Mouse (Mus musculus) adrenal gland, postnatal 14 days (tissue): ENCODE results near the gene Gcnt2. TPM values are rescaled to one million over a fixed set of nuclear protein-coding genes. Genes with fewer than 3 reads are reported as not detected.

Source experiments
- DNase-seq: peaks from one replicate; pipeline ENCODE4 v3.0.0; 2021; ENCODE audit warnings: mixed read lengths
- total RNA-seq: library from RNA; stranded (reverse); gene quantifications from 2 replicates; pipeline ENCODE4 v1.2.3, GENCODE M21; 2021

The Gcnt2 gene
- total RNA-seq, 1 experiment from 2014 or later = 11.3 TPM

- DNase-seq = no peak
Observed at GRCm38 (mm10) chr13:40901831-40902459, 42.4 kb downstream of the Gcnt2 start.

GRCm38 (mm10) chr13:40904080-40904479 lies 44.5 kb downstream of the Gcnt2 start:
- no peak for DNase-seq

GRCm38 (mm10) chr13:40906528-40906927 lies 47.0 kb downstream of the Gcnt2 start:
- DNase-seq = no peak

GRCm38 (mm10) chr13:40907274-40907673 lies 47.7 kb downstream of the Gcnt2 start:
- no peak for DNase-seq

- no peak for DNase-seq
Observed at GRCm38 (mm10) chr13:40908044-40908443, 48.5 kb downstream of the Gcnt2 start.

- DNase-seq = no peak
Observed at GRCm38 (mm10) chr13:40909060-40909459, 49.5 kb downstream of the Gcnt2 start.

GRCm38 (mm10) chr13:40910047-40910446 lies 50.5 kb downstream of the Gcnt2 start:
- DNase-seq = no peak

- DNase-seq = no peak
Observed at GRCm38 (mm10) chr13:40911951-40912350, 52.4 kb downstream of the Gcnt2 start.

- DNase-seq = no peak
Observed at GRCm38 (mm10) chr13:40913395-40914018, 54.0 kb downstream of the Gcnt2 start.

GRCm38 (mm10) chr13:40914053-40914585 lies 54.6 kb downstream of the Gcnt2 start:
- no peak for DNase-seq

- no peak for DNase-seq
Observed at GRCm38 (mm10) chr13:40916321-40917160, 57.0 kb downstream of the Gcnt2 start.

- DNase-seq = peak; percentile 76
Observed at GRCm38 (mm10) chr13:40917161-40918091, 57.9 kb downstream of the Gcnt2 start.

- peak; percentile 67 for DNase-seq
Observed at GRCm38 (mm10) chr13:40921326-40922059, 61.9 kb downstream of the Gcnt2 start.

GRCm38 (mm10) chr13:40922311-40922877 lies 62.8 kb downstream of the Gcnt2 start:
- no peak for DNase-seq

GRCm38 (mm10) chr13:40923756-40924315 lies 64.3 kb downstream of the Gcnt2 start:
- no peak for DNase-seq

- no peak for DNase-seq
Observed at GRCm38 (mm10) chr13:40928192-40928898, 68.8 kb downstream of the Gcnt2 start.

- peak; percentile 29 for DNase-seq
Observed at GRCm38 (mm10) chr13:40931871-40932270, 72.3 kb downstream of the Gcnt2 start.

GRCm38 (mm10) chr13:40932573-40932972 lies 73.0 kb downstream of the Gcnt2 start:
- no peak for DNase-seq

GRCm38 (mm10) chr13:40934341-40934740 lies 74.8 kb downstream of the Gcnt2 start:
- no peak for DNase-seq

- no peak for DNase-seq
Observed at GRCm38 (mm10) chr13:40937586-40937985, 78.0 kb downstream of the Gcnt2 start.
